Mouse (Mus musculus) kidney, embryonic 14.5 days (tissue): ENCODE data around the gene Akr1c20. TPM values are rescaled to one million over a fixed set of nuclear protein-coding genes. Genes with fewer than 3 reads are reported as not detected.

Source experiments
- ATAC-seq: fragments of 200-750 bp; cut with Nextera tagmentation; 2 replicates; pipeline ENCODE4 v1.8.0; 2017; ENCODE audit warnings: moderate number of reproducible peaks, mild to moderate bottlenecking, moderate TSS enrichment, moderate library complexity; ENCODE audit not compliant: low FRiP score, low TSS enrichment
- H3K27ac ChIP-seq: fragments of 300-500 bp; sonication (generic); 2 replicates; pipeline ENCODE4 v1.5.1; 2014; ENCODE audit warnings: low read depth, mild to moderate bottlenecking, low read length, moderate library complexity, mixed read lengths
- H3K27me3 ChIP-seq: fragments of 300-500 bp; sonication (generic); 2 replicates; pipeline ENCODE4 v1.6.1; 2014; ENCODE audit warnings: mild to moderate bottlenecking, low read length; ENCODE audit not compliant: control insufficient read depth, insufficient read depth
- H3K36me3 ChIP-seq: fragments of 300-500 bp; sonication (generic); 2 replicates; pipeline ENCODE4 v1.6.1; 2014; ENCODE audit warnings: low read length, mixed read lengths; ENCODE audit not compliant: control insufficient read depth, insufficient read depth
- H3K4me1 ChIP-seq: fragments of 300-500 bp; sonication (generic); 2 replicates; pipeline ENCODE4 v1.6.1; 2014; ENCODE audit warnings: low read length, mixed read lengths; ENCODE audit not compliant: control insufficient read depth, insufficient read depth
- H3K4me2 ChIP-seq: fragments of 300-500 bp; sonication (generic); replicated peaks from 2 replicates; pipeline ENCODE4 v1.6.1; 2014; ENCODE audit warnings: low read depth, mild to moderate bottlenecking, low read length
- H3K4me3 ChIP-seq: fragments of 300-500 bp; sonication (generic); 2 replicates; pipeline ENCODE4 v1.5.1; 2014; ENCODE audit warnings: mild to moderate bottlenecking, low read length
- H3K9ac ChIP-seq: fragments of 300-500 bp; sonication (generic); 2 replicates; pipeline ENCODE4 v1.6.1; 2014; ENCODE audit warnings: low read depth, mild to moderate bottlenecking, low read length, moderate library complexity
- H3K9me3 ChIP-seq: fragments of 300-500 bp; sonication (generic); 2 replicates; pipeline ENCODE4 v1.6.1; 2016; ENCODE audit warnings: low read length; ENCODE audit not compliant: control insufficient read depth
- WGBS: fragments of 180-500 bp; shearing (Covaris S2); extraction: QIAGEN DNeasy Blood & Tissue Kit; methylation state at CpG from one replicate; pipeline ENCODE4 v1.1.7; 2014; 5-methylcytosine and 5-hydroxymethylcytosine counted together
- polyA plus RNA-seq: library from polyadenylated mRNA; unstranded; fragments of >200 nt; fragmentation: Nextera tagmentation; extraction: Ambion mirVana; gene quantifications from 2 replicates; pipeline ENCODE4 v1.2.1, GENCODE M21; 2014

Akr1c20 gene
- polyA plus RNA-seq, result not detected in 2 replicates

- Histone ChIP-seq H3K9me3 (no peaks in the 10 kb centered on the region), H3K36me3 (no peaks in the 10 kb centered on the region), H3K4me1 (no peaks in the 10 kb centered on the region), H3K4me2 (no peak within 1 kb of the TSS), H3K9ac (no peak within 1 kb of the TSS), H3K27me3 (no peaks in the 10 kb centered on the region), H3K4me3 (no peak within 1 kb of the TSS), H3K27ac (no peak within 1 kb of the TSS)
- 72% methylated on average over 2 of the region's 2 CpGs for WGBS
- ATAC-seq, result no peak
Observed at GRCm38 (mm10) chr13:4523201-4523838, at the start of gene Akr1c20. TSS of gene Akr1c20 (minus strand) at chr13:4523345.

GRCm38 (mm10) chr13:4565996-4566395 is 42.9 kb upstream of the Akr1c20 start:
- H3K36me3 ChIP-seq, result no peaks in the 10 kb centered on the region
- 87% methylated on average over 2 of the region's 2 CpGs for WGBS
- H3K27me3 ChIP-seq, result no peaks in the 10 kb centered on the region
- H3K4me1 ChIP-seq, result no peaks in the 10 kb centered on the region
- no peak overlapping the region for H3K4me3 ChIP-seq
- no peaks in the 10 kb centered on the region for H3K9me3 ChIP-seq
- no peak overlapping the region for H3K9ac ChIP-seq
- H3K4me2 ChIP-seq, result no peak overlapping the region
- no peak overlapping the region for H3K27ac ChIP-seq
- ATAC-seq, result no peak

GRCm38 (mm10) chr13:4560500-4560899 is 37.4 kb upstream of the Akr1c20 start:
- Histone ChIP-seq H3K4me3 (no peak overlapping the region), H3K36me3 (no peaks in the 10 kb centered on the region), H3K4me1 (no peaks in the 10 kb centered on the region), H3K27ac (no peak overlapping the region), H3K27me3 (no peaks in the 10 kb centered on the region), H3K4me2 (no peak overlapping the region), H3K9ac (no peak overlapping the region), H3K9me3 (no peaks in the 10 kb centered on the region)
- ATAC-seq, result no peak

- Histone ChIP-seq H3K9ac (no peak overlapping the region), H3K27ac (no peak overlapping the region), H3K36me3 (no peaks in the 10 kb centered on the region), H3K27me3 (no peaks in the 10 kb centered on the region), H3K4me1 (no peaks in the 10 kb centered on the region), H3K4me3 (no peak overlapping the region), H3K4me2 (no peak overlapping the region), H3K9me3 (no peaks in the 10 kb centered on the region)
- WGBS, result 75% methylated on average over 1 of the region's 1 CpGs
- ATAC-seq, result no peak
Observed at GRCm38 (mm10) chr13:4559143-4559542, 36.0 kb upstream of the Akr1c20 start.

GRCm38 (mm10) chr13:4514811-4515210 is 8.3 kb downstream of the Akr1c20 start:
- 86% methylated on average over 2 of the region's 2 CpGs for WGBS
- Histone ChIP-seq H3K27ac (no peak overlapping the region), H3K4me3 (no peak overlapping the region), H3K36me3 (no peaks in the 10 kb centered on the region), H3K27me3 (no peaks in the 10 kb centered on the region), H3K4me1 (no peaks in the 10 kb centered on the region), H3K9ac (no peak overlapping the region), H3K9me3 (no peaks in the 10 kb centered on the region), H3K4me2 (no peak overlapping the region)
- no peak for ATAC-seq

GRCm38 (mm10) chr13:4467896-4468295 is 55.2 kb downstream of the Akr1c20 start:
- Histone ChIP-seq H3K36me3 (no peaks in the 10 kb centered on the region), H3K4me2 (no peak overlapping the region), H3K27me3 (no peaks in the 10 kb centered on the region), H3K9me3 (no peaks in the 10 kb centered on the region), H3K4me3 (no peak overlapping the region), H3K4me1 (no peaks in the 10 kb centered on the region), H3K27ac (no peak overlapping the region), H3K9ac (no peak overlapping the region)
- 89% methylated on average over 1 of the region's 1 CpGs for WGBS
- ATAC-seq, result no peak

- Histone ChIP-seq H3K36me3 (no peaks in the 10 kb centered on the region), H3K4me1 (no peaks in the 10 kb centered on the region), H3K27ac (no peak overlapping the region), H3K9me3 (no peaks in the 10 kb centered on the region), H3K4me3 (no peak overlapping the region), H3K4me2 (no peak overlapping the region), H3K9ac (no peak overlapping the region), H3K27me3 (no peaks in the 10 kb centered on the region)
- WGBS, result 97% methylated on average over 2 of the region's 2 CpGs
- no peak for ATAC-seq
Observed at GRCm38 (mm10) chr13:4465641-4466040, 57.5 kb downstream of the Akr1c20 start.

Other genes with a start within 250 kb of the Akr1c20 start
- 2.4 and 2.5 TPM in 2 replicates for gene Akr1c12, start 243.9 kb downstream of the Akr1c20 start, polyA plus RNA-seq
- gene Akr1c6, start 89.0 kb downstream of the Akr1c20 start, polyA plus RNA-seq, result not detected in 2 replicates
- 0.47 and 0.80 TPM in 2 replicates for gene Akr1c21, start 50.7 kb upstream of the Akr1c20 start, polyA plus RNA-seq
- gene Akr1e1, start 85.8 kb upstream of the Akr1c20 start, polyA plus RNA-seq, result 32.2 and 35.6 TPM in 2 replicates